Comparison of ENCODE assay signal across 1 mouse cellular context in the genomic region with DNA sequence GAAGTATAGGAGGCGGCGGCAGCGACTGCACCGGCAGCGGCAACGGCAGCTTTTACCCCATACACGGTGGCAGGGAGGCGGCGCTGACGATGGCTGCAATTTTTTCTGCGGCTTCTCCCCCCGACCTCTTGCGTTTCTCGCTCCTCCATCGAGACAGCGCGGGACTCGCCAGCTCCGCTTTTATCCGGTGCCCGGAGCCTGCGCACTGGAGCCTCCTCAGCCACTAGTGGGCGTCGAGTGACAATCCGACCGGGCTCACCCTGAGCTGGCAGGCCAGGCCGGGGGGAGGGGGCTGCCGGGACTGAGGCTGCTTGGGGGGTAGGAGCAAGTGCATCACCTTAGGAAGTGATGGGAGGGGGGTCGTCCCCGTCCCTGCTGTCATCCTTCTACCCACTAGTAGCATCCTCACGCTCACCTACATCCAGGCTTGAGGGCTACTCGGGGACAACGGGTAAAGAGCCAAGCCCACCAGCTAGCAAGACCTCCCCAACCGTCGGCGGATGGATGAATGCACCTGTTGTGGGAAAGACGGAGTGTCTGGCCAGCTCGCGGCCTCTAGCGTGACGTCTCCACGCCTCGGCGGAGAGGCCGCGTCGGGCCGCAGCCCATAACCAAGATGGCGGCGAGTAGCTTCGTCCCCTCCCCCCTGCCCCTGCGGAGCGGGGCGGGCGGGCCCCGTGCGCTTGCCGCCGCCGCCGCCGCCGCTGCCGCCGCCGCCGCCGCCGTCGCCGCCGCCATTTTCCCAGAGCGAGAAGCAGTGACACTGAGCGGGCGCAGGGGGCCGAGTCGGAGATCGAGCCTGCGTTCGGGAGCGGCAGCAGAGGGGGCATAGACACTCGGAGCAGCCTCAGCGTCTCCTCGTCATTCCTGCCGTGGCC.
TF ChIP-seq lines count a peak whose summit lies in the region.

A gene (plus strand): TSS at position 722 of the 878 bp plus-strand sequence.

TF ChIP-seq in MEL, 35 proteins besides CTCF, POLR2A, EP300 and RAD21 (continued from another document):
- TF ChIP-seq MYB (IDR thresholded peaks at IDR 0.05; ENCODE audit: low read depth, low read length) (0 out of 2 replicates have a peak, but pooled peaks have one; percentile 5), MAFK (IDR thresholded peaks at IDR 0.05; ENCODE audit: borderline replicate concordance, low read depth, low read length) (no peak), JUND (IDR thresholded peaks at IDR 0.05; ENCODE audit: low read depth, low read length) (0 out of 2 replicates have a peak, but pooled peaks have one; percentile 20), TCF12 (IDR thresholded peaks at IDR 0.05; ENCODE audit: low read depth, low read length) (peak; percentile 51), ZKSCAN1 (IDR thresholded peaks at IDR 0.05; ENCODE audit: low read depth, low read length) (no peak), RCOR1 (IDR thresholded peaks at IDR 0.05; ENCODE audit: low read depth, low read length) (peak; percentile 18; the same call in 1 of the 2 replicates), MAZ (IDR thresholded peaks at IDR 0.05; ENCODE audit: low read depth, low read length) (peak; percentile 62), GABPA (IDR thresholded peaks at IDR 0.05; ENCODE audit: low read depth, low read length) (no peak; the same call in 1 of the 2 replicates), POLR2AphosphoS5 (IDR thresholded peaks at IDR 0.05; ENCODE audit: borderline replicate concordance, low read depth, low read length) (no peak; the same call in 1 of the 2 replicates), UBTF (IDR thresholded peaks at IDR 0.05; ENCODE audit: borderline replicate concordance, insufficient read depth, low read depth, low read length) (peak; percentile 78; the same call in 1 of the 2 replicates), ELF1 (IDR thresholded peaks at IDR 0.05; ENCODE audit: low read depth, low read length) (no peak), BHLHE40 (IDR thresholded peaks at IDR 0.05; ENCODE audit: borderline replicate concordance, low read depth, low read length) (0 out of 2 replicates have a peak, but pooled peaks have one; percentile 30), POLR2AphosphoS2 (IDR thresholded peaks at IDR 0.05; ENCODE audit: low read length) (no peak; the same call in 1 of the 2 replicates), USF2 (IDR thresholded peaks at IDR 0.05; ENCODE audit: borderline replicate concordance in 1 of 2, insufficient read depth in 1 of 2, low read depth in 1 of 2, low read length in 2 of 2) (no peak)
